Mouse (Mus musculus) midbrain, embryonic 13.5 days (tissue): ENCODE measurements around the gene Mrps18b. TPM values are rescaled to one million over a fixed set of nuclear protein-coding genes. Genes with fewer than 3 reads are reported as not detected.

Experiments used
- ATAC-seq: fragments of 200-750 bp; cut with Nextera tagmentation; 2 replicates; pipeline ENCODE4 v1.8.0; 2017; ENCODE audit warnings: mild to moderate bottlenecking, moderate TSS enrichment, moderate library complexity
- H3K27ac ChIP-seq: fragments of 300-500 bp; sonication (generic); 2 replicates; pipeline ENCODE4 v1.5.1; 2015; ENCODE audit warnings: inconsistent platforms, mild to moderate bottlenecking, moderate library complexity
- H3K27me3 ChIP-seq: fragments of 300-500 bp; sonication (generic); 2 replicates; pipeline ENCODE4 v1.6.1; 2015; ENCODE audit warnings: mild to moderate bottlenecking, inconsistent platforms
- H3K36me3 ChIP-seq: fragments of 300-500 bp; sonication (generic); 2 replicates; pipeline ENCODE4 v1.6.1; 2015; ENCODE audit warnings: mild to moderate bottlenecking, inconsistent platforms
- H3K4me1 ChIP-seq: fragments of 300-500 bp; sonication (generic); replicated peaks from 2 replicates; pipeline ENCODE4 v1.6.1; 2015; ENCODE audit warnings: inconsistent platforms
- H3K4me2 ChIP-seq: fragments of 300-500 bp; sonication (generic); replicated peaks from 2 replicates; pipeline ENCODE4 v1.6.1; 2015; ENCODE audit warnings: moderate library complexity, mild to moderate bottlenecking, inconsistent platforms
- H3K4me3 ChIP-seq: fragments of 300-500 bp; sonication (generic); replicated peaks from 2 replicates; pipeline ENCODE4 v1.5.1; 2015; ENCODE audit warnings: mild to moderate bottlenecking, inconsistent platforms
- H3K9ac ChIP-seq: fragments of 300-500 bp; sonication (generic); replicated peaks from 2 replicates; pipeline ENCODE4 v1.6.1; 2015; ENCODE audit warnings: mild to moderate bottlenecking, inconsistent platforms
- H3K9me3 ChIP-seq: fragments of 300-500 bp; sonication (generic); 2 replicates; pipeline ENCODE4 v1.6.1; 2016; ENCODE audit warnings: mild to moderate bottlenecking, inconsistent platforms
- WGBS: fragments of 180-500 bp; shearing (Covaris S2); methylation state at CpG from one replicate; pipeline ENCODE4 v1.1.7; 2015; 5-methylcytosine and 5-hydroxymethylcytosine counted together
- polyA plus RNA-seq: library from polyadenylated mRNA; unstranded; fragments of >200 nt; fragmentation: Nextera tagmentation; extraction: Ambion mirVana; gene quantifications from 2 replicates; pipeline ENCODE4 v1.2.1, GENCODE M21; 2015

Gene Mrps18b
- polyA plus RNA-seq, 1 experiment from 2014 or later: 49.9 TPM

- H3K9ac ChIP-seq: peak overlapping the region; percentile 98
- H3K4me3 ChIP-seq: peak overlapping the region; percentile 78
- H3K27ac ChIP-seq: peak overlapping the region; percentile 99
- 0% methylated on average over 8 of the region's 8 CpGs for WGBS
- ATAC-seq: no peak
- H3K4me1 ChIP-seq: peaks cover 39% of the 10 kb centered on the region
- H3K4me2 ChIP-seq: peak overlapping the region; percentile 84
- peaks cover 21% of the 10 kb centered on the region for H3K36me3 ChIP-seq
- H3K27me3 ChIP-seq: no peaks in the 10 kb centered on the region
- H3K9me3 ChIP-seq: no peaks in the 10 kb centered on the region
Observed at GRCm38 (mm10) chr17:35917143-35917462, 914 bp upstream of the Mrps18b start.

- Histone ChIP-seq H3K9ac (peak overlapping the region; percentile 66), H3K9me3 (no peaks in the 10 kb centered on the region), H3K4me2 (peak overlapping the region; percentile 79), H3K36me3 (peaks cover 30% of the 10 kb centered on the region), H3K4me3 (peak overlapping the region; percentile 78), H3K27ac (peak overlapping the region; percentile 99), H3K4me1 (peaks cover 26% of the 10 kb centered on the region), H3K27me3 (no peaks in the 10 kb centered on the region)
- WGBS: 4% methylated on average over 28 of the region's 28 CpGs
- no peak for ATAC-seq
Observed at GRCm38 (mm10) chr17:35915538-35916296, 472 bp downstream of the Mrps18b start.

DNA sequence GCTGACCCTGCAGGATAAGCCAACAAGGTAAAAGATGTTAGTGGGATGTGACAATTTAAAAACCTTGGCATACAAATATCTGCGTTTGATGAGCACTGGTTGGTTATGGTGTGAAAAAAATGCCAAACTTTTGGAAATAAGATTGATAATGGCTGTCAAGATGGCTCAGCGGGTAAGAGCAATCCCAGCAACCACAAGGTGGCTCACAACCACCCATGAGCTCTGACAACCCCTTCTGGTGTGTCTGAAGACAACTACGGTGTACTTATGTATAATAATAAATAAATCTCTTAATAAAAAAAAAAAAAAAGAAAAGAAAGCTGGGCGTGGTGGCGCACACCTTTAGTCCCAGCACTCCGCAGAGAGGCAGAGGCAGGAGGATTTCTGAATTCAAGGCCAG is 1.2 kb downstream of the Mrps18b start:
- H3K4me1 ChIP-seq: peaks cover 21% of the 10 kb centered on the region
- H3K4me2 ChIP-seq: peak overlapping the region; percentile 79
- peaks cover 30% of the 10 kb centered on the region for H3K36me3 ChIP-seq
- 88% methylated on average over 6 of the region's 6 CpGs for WGBS
- no peak for ATAC-seq
- H3K4me3 ChIP-seq: peak overlapping the region; percentile 78; the same call in 1 of the 2 replicates
- H3K27ac ChIP-seq: no peak overlapping the region
- no peak overlapping the region for H3K9ac ChIP-seq
- H3K9me3 ChIP-seq: no peaks in the 10 kb centered on the region
- no peaks in the 10 kb centered on the region for H3K27me3 ChIP-seq

DNA sequence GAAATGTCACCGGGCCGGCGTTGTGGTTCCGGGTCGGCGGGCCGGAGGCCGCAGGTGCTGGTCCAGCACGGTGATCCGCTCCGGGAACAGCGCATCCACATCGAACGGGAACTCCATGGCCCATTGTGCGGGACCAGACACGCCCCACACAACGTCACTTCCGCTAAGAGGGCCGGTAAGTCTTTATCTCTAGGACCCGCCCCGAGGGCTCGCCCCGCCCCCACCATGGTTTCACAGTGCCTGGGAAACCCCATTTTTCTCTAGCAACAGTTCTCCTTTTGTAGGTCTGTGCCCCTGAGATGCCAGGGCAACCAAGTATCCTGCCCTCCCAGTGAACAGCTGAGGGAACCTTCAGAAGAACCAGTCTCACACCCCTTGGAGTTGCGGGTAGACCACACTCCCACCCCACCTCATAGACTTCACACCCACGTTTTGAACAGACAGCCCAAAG is 6.2 kb downstream of the Mrps18b start, which contains the start of gene Atat1:
Gene Atat1, minus strand, starts transcription at position 157 of the 451 bp plus-strand sequence.
- H3K27me3 ChIP-seq: no peaks in the 10 kb centered on the region
- peaks cover 63% of the 10 kb centered on the region for H3K36me3 ChIP-seq
- H3K4me1 ChIP-seq: peaks cover 21% of the 10 kb centered on the region
- H3K9ac ChIP-seq: peak within 1 kb of the TSS; percentile 94
- H3K27ac ChIP-seq: peak within 1 kb of the TSS; percentile 90
- peak; percentile 92 for ATAC-seq
- H3K4me3 ChIP-seq: peak within 1 kb of the TSS; percentile 88
- no peaks in the 10 kb centered on the region for H3K9me3 ChIP-seq
- H3K4me2 ChIP-seq: peak within 1 kb of the TSS; percentile 98
- 4% methylated on average over 25 of the region's 25 CpGs for WGBS

- Histone ChIP-seq H3K36me3 (peaks cover 67% of the 10 kb centered on the region), H3K4me1 (peaks cover 20% of the 10 kb centered on the region)
- 28% methylated on average over 20 of the region's 20 CpGs for WGBS
Observed at GRCm38 (mm10) chr17:35909186-35909918, 6.8 kb downstream of the Mrps18b start.

DNA sequence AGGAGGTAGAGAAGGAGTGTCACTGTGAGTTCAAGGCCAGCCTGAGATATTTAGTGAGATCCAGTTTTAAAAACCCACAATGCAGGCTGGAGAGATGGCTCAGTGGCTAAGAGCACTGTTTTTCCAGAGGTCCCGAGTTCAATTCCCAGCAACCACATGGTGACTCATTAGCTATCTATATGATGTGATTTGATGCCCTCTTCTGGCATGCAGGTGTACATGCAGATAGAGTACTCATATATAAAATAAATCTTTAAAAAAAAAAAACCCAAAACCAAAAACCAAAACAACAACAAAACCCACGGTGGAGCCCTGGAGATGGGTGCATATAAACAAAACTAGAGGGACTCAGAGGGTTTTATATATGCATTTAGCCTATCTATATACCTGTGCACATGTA is 8.6 kb downstream of the Mrps18b start:
- Histone ChIP-seq H3K4me1 (peaks cover 20% of the 10 kb centered on the region), H3K27ac (no peak overlapping the region), H3K9ac (0 out of 2 replicates have a peak overlapping the region, but pooled peaks have one; percentile 21), H3K4me3 (peak overlapping the region; percentile 88; the same call in 1 of the 2 replicates), H3K36me3 (peaks cover 70% of the 10 kb centered on the region), H3K9me3 (no peaks in the 10 kb centered on the region), H3K27me3 (no peaks in the 10 kb centered on the region), H3K4me2 (peak overlapping the region; percentile 98; the same call in 1 of the 2 replicates)
- 82% methylated on average over 2 of the region's 2 CpGs for WGBS
- ATAC-seq: no peak

More at GRCm38 (mm10) chr17:35909186-35909918, 6.8 kb downstream of the Mrps18b start:
- H3K9ac ChIP-seq: peak overlapping the region; percentile 94
- H3K27me3 ChIP-seq: no peaks in the 10 kb centered on the region
- H3K4me3 ChIP-seq: peak overlapping the region; percentile 88
- no peaks in the 10 kb centered on the region for H3K9me3 ChIP-seq
- peak; percentile 53 for ATAC-seq
- peak overlapping the region; percentile 90 for H3K27ac ChIP-seq
- H3K4me2 ChIP-seq: peak overlapping the region; percentile 98

- no peak overlapping the region for H3K9ac ChIP-seq
- H3K4me2 ChIP-seq: no peak overlapping the region
- H3K27me3 ChIP-seq: no peaks in the 10 kb centered on the region
- H3K9me3 ChIP-seq: no peaks in the 10 kb centered on the region
- WGBS: 100% methylated on average over 1 of the region's 1 CpGs
- no peak overlapping the region for H3K4me3 ChIP-seq
- H3K27ac ChIP-seq: no peak overlapping the region
- H3K4me1 ChIP-seq: peaks cover 20% of the 10 kb centered on the region
- H3K36me3 ChIP-seq: peaks cover 75% of the 10 kb centered on the region
- ATAC-seq: no peak
Observed at GRCm38 (mm10) chr17:35905587-35905986, 10.6 kb downstream of the Mrps18b start.

GRCm38 (mm10) chr17:35903992-35904355 is 12.2 kb downstream of the Mrps18b start:
- 94% methylated on average over 4 of the region's 4 CpGs for WGBS
- peaks cover 13% of the 10 kb centered on the region for H3K4me1 ChIP-seq
- no peaks in the 10 kb centered on the region for H3K27me3 ChIP-seq
- no peak overlapping the region for H3K4me3 ChIP-seq
- H3K4me2 ChIP-seq: no peak overlapping the region
- no peak overlapping the region for H3K27ac ChIP-seq
- H3K9me3 ChIP-seq: no peaks in the 10 kb centered on the region
- no peak overlapping the region for H3K9ac ChIP-seq
- no peak for ATAC-seq
- H3K36me3 ChIP-seq: peaks cover 91% of the 10 kb centered on the region

GRCm38 (mm10) chr17:35903343-35903991 is 12.7 kb downstream of the Mrps18b start:
- Histone ChIP-seq H3K27ac (no peak overlapping the region), H3K9ac (no peak overlapping the region), H3K4me3 (no peak overlapping the region), H3K27me3 (no peaks in the 10 kb centered on the region), H3K4me2 (no peak overlapping the region), H3K9me3 (no peaks in the 10 kb centered on the region), H3K4me1 (peaks cover 8% of the 10 kb centered on the region), H3K36me3 (peaks cover 94% of the 10 kb centered on the region)
- ATAC-seq: no peak
- WGBS: 96% methylated on average over 9 of the region's 9 CpGs

- WGBS: 90% methylated on average over 3 of the region's 3 CpGs
- no peak overlapping the region for H3K4me2 ChIP-seq
- H3K27me3 ChIP-seq: no peaks in the 10 kb centered on the region
- no peak overlapping the region for H3K27ac ChIP-seq
- no peak overlapping the region for H3K4me3 ChIP-seq
- H3K9me3 ChIP-seq: no peaks in the 10 kb centered on the region
- H3K4me1 ChIP-seq: peaks cover 21% of the 10 kb centered on the region
- no peak overlapping the region for H3K9ac ChIP-seq
- ATAC-seq: no peak
- H3K36me3 ChIP-seq: peaks cover 78% of the 10 kb centered on the region
Observed at GRCm38 (mm10) chr17:35900636-35901035, 15.6 kb downstream of the Mrps18b start.

GRCm38 (mm10) chr17:35897644-35898573 is 18.3 kb downstream of the Mrps18b start:
- Histone ChIP-seq H3K4me1 (peaks cover 23% of the 10 kb centered on the region), H3K9me3 (no peaks in the 10 kb centered on the region), H3K4me2 (peak overlapping the region; percentile 100), H3K27ac (peak overlapping the region; percentile 93), H3K9ac (peak overlapping the region; percentile 93), H3K27me3 (no peaks in the 10 kb centered on the region), H3K36me3 (peaks cover 69% of the 10 kb centered on the region), H3K4me3 (peak overlapping the region; percentile 80)
- peak; percentile 62 for ATAC-seq
- 49% methylated on average over 23 of the region's 23 CpGs for WGBS
